Mouse (Mus musculus) left cerebral cortex, adult 6 months (tissue): ENCODE measurements around the gene Bpifb3. TPM values are rescaled to one million over a fixed set of nuclear protein-coding genes. Genes with fewer than 3 reads are reported as not detected.

Source experiments
- long read RNA-seq, 2 experiments: library from polyadenylated mRNA; unstranded; transcript quantifications; one replicate each; pipeline ENCODE4 v2.0.0; 2019 to 2020
- polyA plus RNA-seq: library from polyadenylated mRNA; unstranded; fragments of <200 nt; fragmentation: Nextera tagmentation; gene quantifications from 2 replicates; pipeline ENCODE4 v1.2.3, GENCODE M21; 2021

Bpifb3 gene
- 0.18 TPM in 1 of 2 replicates, not detected in the other for polyA plus RNA-seq
- long read RNA-seq, experiment 1, result 0 reads
- long read RNA-seq, experiment 2, result 0 reads

DNA sequence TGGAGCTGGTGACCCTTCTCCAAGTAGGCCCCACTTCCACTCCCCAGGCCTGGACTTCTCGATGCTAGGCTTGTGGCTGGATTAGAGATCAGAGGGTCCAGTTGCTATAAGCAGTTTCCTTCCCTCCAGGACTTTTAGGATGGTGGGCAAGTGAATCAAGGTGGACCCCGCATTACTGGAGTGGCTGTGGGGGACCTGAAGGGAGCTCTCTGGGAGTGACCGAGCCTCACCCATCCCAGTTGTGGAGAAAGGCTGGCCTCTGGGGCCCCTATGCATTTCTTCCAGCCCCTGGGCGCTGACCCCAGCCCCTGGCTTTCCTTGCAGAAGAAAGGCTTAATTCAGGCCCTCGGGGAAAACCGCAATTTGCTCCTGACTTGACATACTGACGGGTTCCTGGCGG, at the start of gene Bpifb3:
TSS of gene Bpifb3 (plus strand) at position 301 of the 400 bp plus-strand sequence.

DNA sequence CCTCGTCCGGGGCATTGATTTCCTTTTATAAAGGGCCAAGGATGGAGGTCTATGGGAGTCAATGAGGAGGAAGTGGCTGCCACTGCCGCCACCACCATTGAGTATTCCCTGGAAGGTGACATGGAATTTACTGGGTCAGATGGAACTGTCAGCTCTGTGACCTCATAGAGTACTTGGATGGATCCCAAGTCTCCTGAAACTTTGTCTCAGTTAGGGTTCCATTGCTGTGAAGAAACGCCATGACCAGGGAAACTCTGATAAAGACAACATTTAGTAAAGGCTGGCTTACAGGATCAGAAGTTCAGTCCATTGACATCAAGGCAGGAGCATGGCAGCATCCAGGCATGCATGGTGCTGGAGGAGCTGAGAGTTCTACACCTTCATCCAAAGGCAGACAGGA, 47.0 kb upstream of the Bpifb3 start, which contains the start of gene Sun5:
TSS of gene Sun5 (minus strand) at position 101 of the 400 bp plus-strand sequence.

GRCm38 (mm10) chr2:153874745-153875144, 43.3 kb upstream of the Bpifb3 start, which contains the start of gene Bpifb2:
TSS of gene Bpifb2 (plus strand) at chr2:153875045.

GRCm38 (mm10) chr2:153900088-153900487, 17.9 kb upstream of the Bpifb3 start, which contains the start of gene Bpifb6:
TSS of gene Bpifb6 (plus strand) at chr2:153900388.

GRCm38 (mm10) chr2:153937843-153938242, 19.8 kb downstream of the Bpifb3 start, which contains the start of gene Bpifb4:
TSS of gene Bpifb4 (plus strand) at chr2:153938212.

GRCm38 (mm10) chr2:153974582-153974981, 56.6 kb downstream of the Bpifb3 start, which contains the start of gene Bpifa6:
TSS of gene Bpifa6 (plus strand) at chr2:153974945.

Other genes starting within 250 kb of the Bpifb3 start
- 0.06 and 0.16 TPM in 2 replicates for gene Dnmt3c, start 221.6 kb upstream of the Bpifb3 start, polyA plus RNA-seq
- 80.6 and 106 TPM in 2 replicates for gene Mapre1, start 177.0 kb upstream of the Bpifb3 start, polyA plus RNA-seq
- gene Efcab8, start 138.3 kb upstream of the Bpifb3 start, polyA plus RNA-seq, result not detected in 2 replicates
- gene Sun5, start 47.1 kb upstream of the Bpifb3 start, polyA plus RNA-seq, result not detected in 2 replicates
- not detected in 2 replicates for gene Bpifb2, start 43.2 kb upstream of the Bpifb3 start, polyA plus RNA-seq
- not detected in 2 replicates for gene Bpifb6, start 17.8 kb upstream of the Bpifb3 start, polyA plus RNA-seq
- 0.10 and 0.17 TPM in 2 replicates for gene Bpifb4, start 20.0 kb downstream of the Bpifb3 start, polyA plus RNA-seq
- gene Bpifa6, start 56.7 kb downstream of the Bpifb3 start, polyA plus RNA-seq, result not detected in 2 replicates
- gene Bpifa2, start 90.0 kb downstream of the Bpifb3 start, polyA plus RNA-seq, result not detected in 2 replicates
- not detected in 2 replicates for gene Bpifa3, start 212.1 kb downstream of the Bpifb3 start, polyA plus RNA-seq
- gene Bpifa1, start 224.7 kb downstream of the Bpifb3 start, polyA plus RNA-seq, result not detected in 2 replicates
- not detected in 2 replicates for gene Bpifa5, start 244.4 kb downstream of the Bpifb3 start, polyA plus RNA-seq